Mouse (Mus musculus): Measurements from ENCODE around the gene Aph1a. TPM values are rescaled to one million over a fixed set of nuclear protein-coding genes. Genes with fewer than 3 reads are reported as not detected.
"Not testable (repeated sequence)": the region's sequence is repeated elsewhere in the genome, so short reads cannot be mapped to it uniquely, and the experiment has no call there.

Aph1a gene
- total RNA-seq (2021): 100 to 1,000 TPM; 156 to 163 TPM
- long read RNA-seq, experiment 1, transcript Aph1a-202 (7 exons, 1,601 nt): major isoform, 13 of 25 reads
- long read RNA-seq, experiment 1, partial matches to known transcripts: 1 of 25 reads
- long read RNA-seq, experiment 1, other reads (novel, unspliced or antisense): 9 of 25 reads
- long read RNA-seq, experiment 2, transcript Aph1a-201 (6 exons, 2,863 nt): minor isoform, 21 of 89 reads
- long read RNA-seq, experiment 2, transcript Aph1a-202 (7 exons, 1,601 nt): major isoform, 38 of 89 reads
- long read RNA-seq, experiment 2, partial matches to known transcripts: 7 of 89 reads
- long read RNA-seq, experiment 2, other reads (novel, unspliced or antisense): 23 of 89 reads

GRCm38 (mm10) chr3:95893606-95894316, at the start of gene Aph1a:
TSS of gene Aph1a (plus strand) at chr3:95893969.
- DNase-seq (ENCODE audit: low spot score in 2 of 2): peak; percentile 69 to 90

GRCm38 (mm10) chr3:95850611-95851010, 43.2 kb upstream of the Aph1a start:
- no peak for DNase-seq (ENCODE audit: low spot score in 2 of 2)

- DNase-seq (ENCODE audit: low spot score in 2 of 2): no peak
These were observed 42.5 kb upstream of the Aph1a start for GRCm38 (mm10) chr3:95851317-95851716.

GRCm38 (mm10) chr3:95855502-95856089, 38.2 kb upstream of the Aph1a start, which contains the start of gene Prpf3:
TSS of gene Prpf3 (minus strand) at chr3:95855885.
- peak; percentile 85 to 90 for DNase-seq (ENCODE audit: low spot score in 2 of 2)

GRCm38 (mm10) chr3:95856115-95856514, 37.7 kb upstream of the Aph1a start:
- no peak for DNase-seq (ENCODE audit: low spot score in 2 of 2)

- not testable (repeated sequence) for DNase-seq (ENCODE audit: low spot score in 2 of 2)
These were observed 36.7 kb upstream of the Aph1a start for GRCm38 (mm10) chr3:95857050-95857449.

- DNase-seq (ENCODE audit: low spot score in 2 of 2): not testable (repeated sequence)
These were observed 35.5 kb upstream of the Aph1a start for GRCm38 (mm10) chr3:95858278-95858677.

- no peak for DNase-seq (ENCODE audit: low spot score in 2 of 2)
These were observed 33.4 kb upstream of the Aph1a start for GRCm38 (mm10) chr3:95860323-95860722.

- no peak for DNase-seq (ENCODE audit: low spot score in 2 of 2)
These were observed 32.6 kb upstream of the Aph1a start for GRCm38 (mm10) chr3:95861216-95861615.

GRCm38 (mm10) chr3:95861796-95862195, 32.0 kb upstream of the Aph1a start:
- DNase-seq (ENCODE audit: low spot score in 2 of 2): peak in 1 of 2 experiments; percentile 45

GRCm38 (mm10) chr3:95863578-95863977, 30.2 kb upstream of the Aph1a start:
- DNase-seq (ENCODE audit: low spot score in 2 of 2): no peak

- DNase-seq (ENCODE audit: low spot score in 2 of 2): no peak
These were observed 28.7 kb upstream of the Aph1a start for GRCm38 (mm10) chr3:95865050-95865449.

- no peak for DNase-seq (ENCODE audit: low spot score in 2 of 2)
These were observed 28.2 kb upstream of the Aph1a start for GRCm38 (mm10) chr3:95865571-95865970.

- no peak for DNase-seq (ENCODE audit: low spot score in 2 of 2)
These were observed 27.7 kb upstream of the Aph1a start for GRCm38 (mm10) chr3:95866071-95866470.

GRCm38 (mm10) chr3:95867408-95867807, 26.4 kb upstream of the Aph1a start:
- DNase-seq (ENCODE audit: low spot score in 2 of 2): no peak

- DNase-seq (ENCODE audit: low spot score in 2 of 2): no peak
These were observed 22.8 kb upstream of the Aph1a start for GRCm38 (mm10) chr3:95870976-95871375.

- peak; percentile 62 to 82 for DNase-seq (ENCODE audit: low spot score in 2 of 2)
These were observed 22.3 kb upstream of the Aph1a start, which contains the start of gene Mrps21 for GRCm38 (mm10) chr3:95871392-95871867. TSS of gene Mrps21 (minus strand) at chr3:95871519.

GRCm38 (mm10) chr3:95872048-95872447, 21.7 kb upstream of the Aph1a start:
- DNase-seq (ENCODE audit: low spot score in 2 of 2): no peak

GRCm38 (mm10) chr3:95879063-95879462, 14.7 kb upstream of the Aph1a start:
- no peak for DNase-seq (ENCODE audit: low spot score in 2 of 2)

- peak; percentile 80 to 91 for DNase-seq (ENCODE audit: low spot score in 2 of 2)
These were observed 11.6 kb upstream of the Aph1a start, which contains the start of gene Ciart for GRCm38 (mm10) chr3:95881979-95882815. TSS of gene Ciart (minus strand) at chr3:95882251.
